Mouse (Mus musculus) forebrain, embryonic 16.5 days (tissue): Measurements from ENCODE around the gene Elf2. TPM values are rescaled to one million over a fixed set of nuclear protein-coding genes. Genes with fewer than 3 reads are reported as not detected.
A peak's percentile ranks its signal among the peaks of the same experiment; 100 is the strongest.
"Not testable (repeated sequence)": the region's sequence is repeated elsewhere in the genome, so short reads cannot be mapped to it uniquely, and the experiment has no call there.

Experiments
- ATAC-seq: fragments of 200-750 bp; cut with Nextera tagmentation; 2 replicates; pipeline ENCODE4 v1.8.0; 2017; ENCODE audit warnings: mild to moderate bottlenecking, moderate library complexity
- H3K27ac ChIP-seq: fragments of 300-500 bp; sonication (generic); 2 replicates; pipeline ENCODE4 v1.5.1; 2014; ENCODE audit warnings: low read length, control low read depth
- H3K27me3 ChIP-seq: fragments of 300-500 bp; sonication (generic); replicated peaks from 2 replicates; pipeline ENCODE4 v1.6.1; 2014; ENCODE audit warnings: low read length; ENCODE audit not compliant: control insufficient read depth, insufficient read depth
- H3K36me3 ChIP-seq: fragments of 300-500 bp; sonication (generic); 2 replicates; pipeline ENCODE4 v1.6.1; 2014; ENCODE audit not compliant: control insufficient read depth, insufficient read depth
- H3K4me1 ChIP-seq: fragments of 300-500 bp; sonication (generic); replicated peaks from 2 replicates; pipeline ENCODE4 v1.6.1; 2014; ENCODE audit warnings: low read length; ENCODE audit not compliant: control insufficient read depth, insufficient read depth
- H3K4me2 ChIP-seq: fragments of 300-500 bp; sonication (generic); 2 replicates; pipeline ENCODE4 v1.6.1; 2014; ENCODE audit warnings: mild to moderate bottlenecking, low read length, control low read depth
- H3K4me3 ChIP-seq: fragments of 300-500 bp; sonication (generic); replicated peaks from 2 replicates; pipeline ENCODE4 v1.5.1; 2014; ENCODE audit warnings: mild to moderate bottlenecking, low read length, control low read depth
- H3K9ac ChIP-seq: fragments of 300-500 bp; sonication (generic); replicated peaks from 2 replicates; pipeline ENCODE4 v1.6.1; 2014; ENCODE audit warnings: low read depth, low read length, control low read depth
- H3K9me3 ChIP-seq: fragments of 300-500 bp; sonication (generic); 2 replicates; pipeline ENCODE4 v1.6.1; 2016; ENCODE audit warnings: low read length; ENCODE audit not compliant: control insufficient read depth
- WGBS: fragments of 180-500 bp; shearing (Covaris S2); extraction: QIAGEN DNeasy Blood & Tissue Kit; methylation state at CpG from one replicate; pipeline ENCODE4 v1.1.7; 2014; 5-methylcytosine and 5-hydroxymethylcytosine counted together
- polyA plus RNA-seq: library from polyadenylated mRNA; unstranded; fragments of >200 nt; fragmentation: Nextera tagmentation; extraction: Ambion mirVana; gene quantifications from 2 replicates; pipeline ENCODE4 v1.2.1, GENCODE M21; 2015

The Elf2 gene
- polyA plus RNA-seq, 1 experiment from 2014 or later: 46.2 TPM

- peak; percentile 96 for ATAC-seq
- no peaks in the 10 kb centered on the region for H3K9me3 ChIP-seq
- peak overlapping the region; percentile 41 for H3K9ac ChIP-seq
- peak overlapping the region; percentile 78 for H3K4me2 ChIP-seq
- peaks cover 16% of the 10 kb centered on the region for H3K4me1 ChIP-seq
- H3K27ac ChIP-seq: no peak overlapping the region
- no peaks in the 10 kb centered on the region for H3K36me3 ChIP-seq
- peak overlapping the region; percentile 42 for H3K4me3 ChIP-seq
- 0 out of 2 replicates have a peak, but pooled peaks cover 2% of the 10 kb centered on the region for H3K27me3 ChIP-seq
- 7% methylated on average over 31 of the region's 31 CpGs for WGBS
These were observed 24.4 kb upstream of the Elf2 start for GRCm38 (mm10) chr3:51364703-51365516.

GRCm38 (mm10) chr3:51361066-51361465 lies 20.6 kb upstream of the Elf2 start:
- 23% methylated on average over 9 of the region's 9 CpGs for WGBS
- H3K4me1 ChIP-seq: peaks cover 18% of the 10 kb centered on the region
- no peak overlapping the region for H3K4me3 ChIP-seq
- no peaks in the 10 kb centered on the region for H3K36me3 ChIP-seq
- H3K27me3 ChIP-seq: peaks cover 8% of the 10 kb centered on the region
- H3K9me3 ChIP-seq: no peaks in the 10 kb centered on the region
- no peak overlapping the region for H3K9ac ChIP-seq
- no peak overlapping the region for H3K4me2 ChIP-seq
- no peak overlapping the region for H3K27ac ChIP-seq
- ATAC-seq: no peak

GRCm38 (mm10) chr3:51359558-51360307 lies 19.3 kb upstream of the Elf2 start:
- Histone ChIP-seq H3K9me3 (no peaks in the 10 kb centered on the region), H3K27ac (no peak overlapping the region), H3K27me3 (peaks cover 8% of the 10 kb centered on the region), H3K9ac (no peak overlapping the region), H3K4me1 (peaks cover 8% of the 10 kb centered on the region), H3K36me3 (no peaks in the 10 kb centered on the region), H3K4me3 (no peak overlapping the region), H3K4me2 (no peak overlapping the region)
- WGBS: 34% methylated on average over 14 of the region's 14 CpGs
- no peak for ATAC-seq

- Histone ChIP-seq H3K36me3 (no peaks in the 10 kb centered on the region), H3K9me3 (no peaks in the 10 kb centered on the region), H3K4me2 (peak overlapping the region; percentile 72), H3K4me1 (peaks cover 5% of the 10 kb centered on the region; the same call in 1 of the 2 replicates), H3K9ac (peak overlapping the region; percentile 48), H3K4me3 (peak overlapping the region; percentile 46), H3K27ac (no peak overlapping the region), H3K27me3 (peaks cover 8% of the 10 kb centered on the region)
- peak; percentile 61 for ATAC-seq
- WGBS: under 1% methylated on average over 50 of the region's 50 CpGs
These were observed 18.4 kb upstream of the Elf2 start for GRCm38 (mm10) chr3:51358660-51359557.

- peaks cover 8% of the 10 kb centered on the region for H3K27me3 ChIP-seq
These were observed 17.7 kb upstream of the Elf2 start for GRCm38 (mm10) chr3:51358181-51358580.

GRCm38 (mm10) chr3:51357624-51358023 lies 17.2 kb upstream of the Elf2 start:
- peak overlapping the region; percentile 72; the same call in 1 of the 2 replicates for H3K4me2 ChIP-seq
- peaks cover 8% of the 10 kb centered on the region for H3K27me3 ChIP-seq
- peak overlapping the region; percentile 46 for H3K4me3 ChIP-seq
- no peak overlapping the region for H3K27ac ChIP-seq
- ATAC-seq: no peak
- H3K9ac ChIP-seq: no peak overlapping the region
- H3K9me3 ChIP-seq: no peaks in the 10 kb centered on the region
- 15% methylated on average over 14 of the region's 14 CpGs for WGBS
- H3K36me3 ChIP-seq: no peaks in the 10 kb centered on the region
- peaks cover 5% of the 10 kb centered on the region; the same call in 1 of the 2 replicates for H3K4me1 ChIP-seq

More at GRCm38 (mm10) chr3:51358181-51358580, 17.7 kb upstream of the Elf2 start:
- ATAC-seq: peak; percentile 39; the same call in 1 of the 2 replicates
- peaks cover 5% of the 10 kb centered on the region; the same call in 1 of the 2 replicates for H3K4me1 ChIP-seq
- WGBS: 2% methylated on average over 15 of the region's 15 CpGs
- no peak overlapping the region for H3K27ac ChIP-seq
- no peaks in the 10 kb centered on the region for H3K9me3 ChIP-seq
- no peaks in the 10 kb centered on the region for H3K36me3 ChIP-seq
- H3K4me2 ChIP-seq: peak overlapping the region; percentile 72
- peak overlapping the region; percentile 46 for H3K4me3 ChIP-seq
- H3K9ac ChIP-seq: no peak overlapping the region

GRCm38 (mm10) chr3:51357078-51357477 lies 16.6 kb upstream of the Elf2 start:
- no peak overlapping the region for H3K4me3 ChIP-seq
- no peak for ATAC-seq
- H3K9me3 ChIP-seq: no peaks in the 10 kb centered on the region
- H3K27me3 ChIP-seq: peaks cover 8% of the 10 kb centered on the region
- 54% methylated on average over 5 of the region's 5 CpGs for WGBS
- no peak overlapping the region for H3K27ac ChIP-seq
- peaks cover 5% of the 10 kb centered on the region; the same call in 1 of the 2 replicates for H3K4me1 ChIP-seq
- H3K36me3 ChIP-seq: no peaks in the 10 kb centered on the region
- no peak overlapping the region for H3K9ac ChIP-seq
- H3K4me2 ChIP-seq: no peak overlapping the region

- H3K4me3 ChIP-seq, H3K27me3 ChIP-seq, H3K27ac ChIP-seq, H3K4me2 ChIP-seq, H3K36me3 ChIP-seq, H3K9ac ChIP-seq, H3K9me3 ChIP-seq, ATAC-seq, H3K4me1 ChIP-seq: not testable (repeated sequence)
- 84% methylated on average over 6 of the region's 6 CpGs for WGBS
These were observed 14.5 kb upstream of the Elf2 start for GRCm38 (mm10) chr3:51354956-51355355.
